Mouse (Mus musculus) ES-Bruce4 (cell line): ENCODE data around the gene Plcb4. TPM values are rescaled to one million over a fixed set of nuclear protein-coding genes. Genes with fewer than 3 reads are reported as not detected.

Experiments
- H3K27ac ChIP-seq: 2 replicates; pipeline ENCODE4 v1.5.1; 2012; ENCODE audit warnings: low read length, inconsistent platforms; ENCODE audit not compliant: insufficient read depth
- H3K27me3 ChIP-seq: 2 replicates; pipeline ENCODE4 v1.6.1; 2012; ENCODE audit warnings: mild to moderate bottlenecking, low read length, inconsistent platforms; ENCODE audit not compliant: control insufficient read depth, poor library complexity, insufficient read depth, severe bottlenecking
- H3K36me3 ChIP-seq: 2 replicates; pipeline ENCODE4 v1.6.1; 2012; ENCODE audit warnings: inconsistent platforms, mild to moderate bottlenecking, low read length, moderate library complexity; ENCODE audit not compliant: control insufficient read depth, poor library complexity, insufficient read depth, severe bottlenecking
- H3K4me1 ChIP-seq: one replicate; pipeline ENCODE4 v1.8.1; 2011; ENCODE audit warnings: low read length; ENCODE audit not compliant: control insufficient read depth, insufficient read depth
- H3K4me3 ChIP-seq: 2 replicates; pipeline ENCODE4 v1.5.1; 2011; ENCODE audit warnings: low read depth, mild to moderate bottlenecking, low read length
- H3K9ac ChIP-seq: 2 replicates; pipeline ENCODE4 v1.6.1; 2012; ENCODE audit warnings: low read depth, mild to moderate bottlenecking, inconsistent platforms; ENCODE audit not compliant: poor library complexity, severe bottlenecking
- H3K9me3 ChIP-seq: replicated peaks from 2 replicates; pipeline ENCODE4 v1.6.1; 2012; ENCODE audit warnings: mild to moderate bottlenecking, low read length, inconsistent platforms; ENCODE audit not compliant: control insufficient read depth, poor library complexity, insufficient read depth, severe bottlenecking
- CTCF ChIP-seq: IDR thresholded peaks from one replicate; pipeline ENCODE4 v1.8.1; 2011; ENCODE audit warnings: low read depth, low read length
- EP300 ChIP-seq: IDR thresholded peaks from 2 replicates; pipeline ENCODE4 v1.6.1; 2011; ENCODE audit warnings: low read depth, low read length; ENCODE audit not compliant: insufficient read depth
- POLR2A ChIP-seq: IDR thresholded peaks from one replicate; pipeline ENCODE4 v1.8.1; 2011; ENCODE audit warnings: low read length; ENCODE audit not compliant: insufficient read depth
- polyA plus RNA-seq: library from polyadenylated mRNA; stranded (reverse); fragments of >200 nt; gene quantifications from 2 replicates; pipeline ENCODE4 v1.2.4, GENCODE M21; 2011; ENCODE audit warnings: low read depth; ENCODE audit not compliant: missing spikeins, insufficient read depth, insufficient read length

Gene Plcb4
- polyA plus RNA-seq, 1 experiment, result 19.3 TPM

- H3K9ac ChIP-seq, result no peak overlapping the region
- H3K27ac ChIP-seq, result no peak overlapping the region
- H3K27me3 ChIP-seq, result no peaks in the 10 kb centered on the region
- no peaks in the 10 kb centered on the region for H3K4me1 ChIP-seq
- no peaks in the 10 kb centered on the region for H3K9me3 ChIP-seq
- TF ChIP-seq POLR2A, result no peak
- TF ChIP-seq CTCF, result no peak
- TF ChIP-seq EP300, result no peak
- no peaks in the 10 kb centered on the region for H3K36me3 ChIP-seq
- H3K4me3 ChIP-seq, result no peak overlapping the region
These were observed 166.8 kb downstream of the Plcb4 start for GRCm38 (mm10) chr2:135825645-135826044.

- Histone ChIP-seq H3K4me1 (no peaks in the 10 kb centered on the region), H3K36me3 (no peaks in the 10 kb centered on the region), H3K27ac (no peak overlapping the region), H3K4me3 (no peak overlapping the region), H3K9ac (no peak overlapping the region), H3K9me3 (no peaks in the 10 kb centered on the region), H3K27me3 (no peaks in the 10 kb centered on the region)
- TF ChIP-seq CTCF (no peak), EP300 (no peak), POLR2A (no peak)
These were observed 168.0 kb downstream of the Plcb4 start for GRCm38 (mm10) chr2:135826616-135827360.

DNA sequence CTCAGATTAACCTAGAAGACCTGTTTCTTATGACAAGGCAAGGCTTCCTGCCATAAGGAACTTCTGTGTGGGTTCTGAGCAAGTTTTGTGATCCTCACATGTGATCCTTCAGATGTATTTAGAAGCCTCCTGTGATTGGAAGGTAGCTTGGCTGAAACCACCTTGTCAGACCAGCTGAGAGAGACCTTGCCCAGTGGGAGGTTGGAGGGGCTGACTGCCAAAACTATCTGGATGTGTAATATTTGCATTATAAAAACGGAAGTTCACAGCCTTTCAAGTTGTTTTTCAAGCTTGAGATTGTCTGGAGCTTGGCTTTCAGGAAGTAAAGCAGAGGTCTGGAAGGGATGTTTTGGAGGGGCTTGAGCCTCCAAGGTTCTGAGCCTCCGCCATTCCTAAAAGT, 169.6 kb downstream of the Plcb4 start:
- Histone ChIP-seq H3K27ac (no peak overlapping the region), H3K9ac (no peak overlapping the region), H3K9me3 (no peaks in the 10 kb centered on the region), H3K4me1 (no peaks in the 10 kb centered on the region), H3K36me3 (no peaks in the 10 kb centered on the region), H3K4me3 (no peak overlapping the region), H3K27me3 (no peaks in the 10 kb centered on the region)
- TF ChIP-seq POLR2A (no peak), CTCF (no peak), EP300 (no peak)

DNA sequence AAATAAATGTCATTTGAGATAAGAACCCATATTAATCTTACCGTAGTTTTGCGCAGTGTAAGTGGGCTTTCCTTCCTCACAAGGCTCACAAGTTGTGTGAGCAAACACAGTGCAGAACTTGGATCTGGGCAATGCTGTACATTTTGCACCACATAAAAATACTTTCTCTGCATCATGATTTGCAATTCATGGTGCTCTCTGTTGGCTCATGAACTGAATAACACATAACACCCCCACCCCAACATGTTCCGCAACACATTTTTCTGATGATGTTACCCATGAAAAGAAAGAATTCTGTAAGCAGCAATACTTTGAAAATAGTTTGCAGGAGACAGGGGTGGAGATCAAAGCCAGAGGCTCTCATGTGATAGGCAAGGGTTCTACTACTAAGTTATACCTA, 174.9 kb downstream of the Plcb4 start:
- no peak overlapping the region for H3K27ac ChIP-seq
- no peaks in the 10 kb centered on the region for H3K36me3 ChIP-seq
- H3K9ac ChIP-seq, result no peak overlapping the region

GRCm38 (mm10) chr2:135834435-135834834, 175.6 kb downstream of the Plcb4 start:
- Histone ChIP-seq H3K4me1 (no peaks in the 10 kb centered on the region), H3K27ac (no peak overlapping the region), H3K9me3 (no peaks in the 10 kb centered on the region), H3K27me3 (no peaks in the 10 kb centered on the region), H3K36me3 (no peaks in the 10 kb centered on the region), H3K9ac (no peak overlapping the region), H3K4me3 (no peak overlapping the region)
- TF ChIP-seq CTCF, result no peak
- TF ChIP-seq EP300, result no peak
- no peak for TF ChIP-seq POLR2A

More for the DNA sequence above, 174.9 kb downstream of the Plcb4 start:
- Histone ChIP-seq H3K4me1 (no peaks in the 10 kb centered on the region), H3K27me3 (no peaks in the 10 kb centered on the region), H3K9me3 (no peaks in the 10 kb centered on the region), H3K4me3 (no peak overlapping the region)
- no peak for TF ChIP-seq CTCF
- no peak for TF ChIP-seq POLR2A
- TF ChIP-seq EP300, result no peak

GRCm38 (mm10) chr2:135835911-135836310, 177.1 kb downstream of the Plcb4 start:
- Histone ChIP-seq H3K27me3 (no peaks in the 10 kb centered on the region), H3K27ac (no peak overlapping the region), H3K4me3 (no peak overlapping the region), H3K4me1 (no peaks in the 10 kb centered on the region), H3K36me3 (no peaks in the 10 kb centered on the region), H3K9ac (no peak overlapping the region), H3K9me3 (no peaks in the 10 kb centered on the region)
- TF ChIP-seq EP300 (no peak), CTCF (no peak), POLR2A (no peak)
